Mouse (Mus musculus) embryonic facial prominence, embryonic 12.5 days (tissue): ENCODE measurements around the gene D630003M21Rik. TPM values are rescaled to one million over a fixed set of nuclear protein-coding genes. Genes with fewer than 3 reads are reported as not detected.

Source experiments
- ATAC-seq: fragments of 200-750 bp; cut with Nextera tagmentation; 2 replicates; pipeline ENCODE4 v1.8.0; 2017; ENCODE audit not compliant: insufficient number of reproducible peaks, insufficient read depth, low FRiP score, low TSS enrichment
- H3K27ac ChIP-seq: fragments of 300-500 bp; sonication (generic); 2 replicates; pipeline ENCODE4 v1.5.1; 2016; ENCODE audit warnings: mild to moderate bottlenecking
- H3K27me3 ChIP-seq: fragments of 300-500 bp; sonication (generic); 2 replicates; pipeline ENCODE4 v1.6.1; 2016; ENCODE audit warnings: mild to moderate bottlenecking, moderate library complexity
- H3K36me3 ChIP-seq: fragments of 300-500 bp; sonication (generic); 2 replicates; pipeline ENCODE4 v1.6.1; 2016; ENCODE audit warnings: mild to moderate bottlenecking
- H3K4me1 ChIP-seq: fragments of 300-500 bp; sonication (generic); 2 replicates; pipeline ENCODE4 v1.6.1; 2016
- H3K4me2 ChIP-seq: fragments of 300-500 bp; sonication (generic); replicated peaks from 2 replicates; pipeline ENCODE4 v1.6.1; 2016; ENCODE audit warnings: mild to moderate bottlenecking, moderate library complexity
- H3K4me3 ChIP-seq: fragments of 300-500 bp; sonication (generic); 2 replicates; pipeline ENCODE4 v1.5.1; 2016; ENCODE audit warnings: mild to moderate bottlenecking
- H3K9ac ChIP-seq: fragments of 300-500 bp; sonication (generic); 2 replicates; pipeline ENCODE4 v1.6.1; 2016; ENCODE audit warnings: mild to moderate bottlenecking, moderate library complexity
- H3K9me3 ChIP-seq: fragments of 300-500 bp; sonication (generic); 2 replicates; pipeline ENCODE4 v1.6.1; 2016; ENCODE audit warnings: mild to moderate bottlenecking, moderate library complexity
- WGBS: fragments of 180-500 bp; shearing (Covaris S2); methylation state at CpG from one replicate; pipeline ENCODE4 v1.1.7; 2016; 5-methylcytosine and 5-hydroxymethylcytosine counted together
- polyA plus RNA-seq: library from polyadenylated mRNA; unstranded; fragments of >200 nt; fragmentation: Nextera tagmentation; extraction: Ambion mirVana; gene quantifications from 2 replicates; pipeline ENCODE4 v1.2.1, GENCODE M21; 2016

D630003M21Rik gene
- polyA plus RNA-seq, 1 experiment from 2014 or later = 5.9 TPM

GRCm38 (mm10) chr2:158253806-158254205 lies 24.8 kb upstream of the D630003M21Rik start:
- H3K4me2 ChIP-seq = no peak overlapping the region
- ATAC-seq = no peak

GRCm38 (mm10) chr2:158250558-158250957 lies 21.5 kb upstream of the D630003M21Rik start:
- no peaks in the 10 kb centered on the region for H3K36me3 ChIP-seq
- H3K4me1 ChIP-seq = no peaks in the 10 kb centered on the region
- H3K4me2 ChIP-seq = no peak overlapping the region
- no peak overlapping the region for H3K4me3 ChIP-seq
- 74% methylated on average over 4 of the region's 4 CpGs for WGBS
- no peak overlapping the region for H3K27ac ChIP-seq
- no peaks in the 10 kb centered on the region for H3K27me3 ChIP-seq
- no peak overlapping the region for H3K9ac ChIP-seq
- no peak for ATAC-seq
- no peaks in the 10 kb centered on the region for H3K9me3 ChIP-seq

More at GRCm38 (mm10) chr2:158253806-158254205, 24.8 kb upstream of the D630003M21Rik start:
- Histone ChIP-seq H3K9ac (no peak overlapping the region), H3K27me3 (no peaks in the 10 kb centered on the region), H3K36me3 (no peaks in the 10 kb centered on the region), H3K9me3 (no peaks in the 10 kb centered on the region), H3K4me1 (peaks cover 21% of the 10 kb centered on the region), H3K4me3 (no peak overlapping the region), H3K27ac (no peak overlapping the region)
- WGBS = 73% methylated on average over 5 of the region's 5 CpGs

GRCm38 (mm10) chr2:158248318-158248717 lies 19.3 kb upstream of the D630003M21Rik start:
- H3K4me3 ChIP-seq = no peak overlapping the region
- H3K4me1 ChIP-seq = no peaks in the 10 kb centered on the region
- no peaks in the 10 kb centered on the region for H3K27me3 ChIP-seq
- no peaks in the 10 kb centered on the region for H3K9me3 ChIP-seq
- H3K9ac ChIP-seq = no peak overlapping the region
- no peak overlapping the region for H3K4me2 ChIP-seq
- no peak overlapping the region for H3K27ac ChIP-seq
- H3K36me3 ChIP-seq = no peaks in the 10 kb centered on the region
- ATAC-seq = no peak
- 71% methylated on average over 7 of the region's 7 CpGs for WGBS

- no peaks in the 10 kb centered on the region for H3K36me3 ChIP-seq
- no peaks in the 10 kb centered on the region for H3K27me3 ChIP-seq
- H3K4me3 ChIP-seq = no peak overlapping the region
- no peak for ATAC-seq
- 83% methylated on average over 6 of the region's 6 CpGs for WGBS
- no peak overlapping the region for H3K4me2 ChIP-seq
- no peaks in the 10 kb centered on the region for H3K4me1 ChIP-seq
- no peak overlapping the region for H3K9ac ChIP-seq
- no peak overlapping the region for H3K27ac ChIP-seq
- H3K9me3 ChIP-seq = no peaks in the 10 kb centered on the region
Observed at GRCm38 (mm10) chr2:158247852-158248251, 18.8 kb upstream of the D630003M21Rik start.

- Histone ChIP-seq H3K4me3 (no peak overlapping the region), H3K4me2 (no peak overlapping the region), H3K36me3 (no peaks in the 10 kb centered on the region), H3K9me3 (no peaks in the 10 kb centered on the region), H3K4me1 (no peaks in the 10 kb centered on the region), H3K27me3 (no peaks in the 10 kb centered on the region), H3K9ac (no peak overlapping the region), H3K27ac (no peak overlapping the region)
- no peak for ATAC-seq
- 69% methylated on average over 4 of the region's 4 CpGs for WGBS
Observed at GRCm38 (mm10) chr2:158245072-158245817, 16.2 kb upstream of the D630003M21Rik start.

- Histone ChIP-seq H3K4me1 (no peaks in the 10 kb centered on the region), H3K27me3 (no peaks in the 10 kb centered on the region), H3K9me3 (no peaks in the 10 kb centered on the region), H3K27ac (no peak overlapping the region), H3K4me3 (no peak overlapping the region), H3K36me3 (no peaks in the 10 kb centered on the region), H3K9ac (no peak overlapping the region), H3K4me2 (no peak overlapping the region)
- no peak for ATAC-seq
- WGBS = 70% methylated on average over 18 of the region's 18 CpGs
Observed at GRCm38 (mm10) chr2:158243129-158243870, 14.3 kb upstream of the D630003M21Rik start.

GRCm38 (mm10) chr2:158242170-158242896 lies 13.3 kb upstream of the D630003M21Rik start:
- Histone ChIP-seq H3K4me2 (no peak overlapping the region), H3K36me3 (no peaks in the 10 kb centered on the region), H3K9me3 (no peaks in the 10 kb centered on the region), H3K4me3 (no peak overlapping the region), H3K27me3 (no peaks in the 10 kb centered on the region), H3K27ac (no peak overlapping the region), H3K4me1 (no peaks in the 10 kb centered on the region), H3K9ac (no peak overlapping the region)
- ATAC-seq = no peak
- 90% methylated on average over 18 of the region's 18 CpGs for WGBS

- no peaks in the 10 kb centered on the region for H3K27me3 ChIP-seq
- H3K4me2 ChIP-seq = no peak overlapping the region
- H3K4me1 ChIP-seq = no peaks in the 10 kb centered on the region
- no peaks in the 10 kb centered on the region for H3K36me3 ChIP-seq
- no peak overlapping the region for H3K4me3 ChIP-seq
- WGBS = 72% methylated on average over 5 of the region's 5 CpGs
- ATAC-seq = no peak
- no peaks in the 10 kb centered on the region for H3K9me3 ChIP-seq
- H3K27ac ChIP-seq = no peak overlapping the region
- no peak overlapping the region for H3K9ac ChIP-seq
Observed at GRCm38 (mm10) chr2:158241126-158241738, 12.2 kb upstream of the D630003M21Rik start.

GRCm38 (mm10) chr2:158238101-158238500 lies 9.1 kb upstream of the D630003M21Rik start:
- H3K4me1 ChIP-seq = no peaks in the 10 kb centered on the region
- H3K4me3 ChIP-seq = no peak overlapping the region
- H3K27ac ChIP-seq = no peak overlapping the region
- ATAC-seq = no peak
- no peak overlapping the region for H3K4me2 ChIP-seq
- H3K27me3 ChIP-seq = no peaks in the 10 kb centered on the region
- no peak overlapping the region for H3K9ac ChIP-seq
- H3K36me3 ChIP-seq = no peaks in the 10 kb centered on the region
- 85% methylated on average over 5 of the region's 5 CpGs for WGBS
- H3K9me3 ChIP-seq = no peaks in the 10 kb centered on the region

- Histone ChIP-seq H3K27ac (no peak overlapping the region), H3K9me3 (no peaks in the 10 kb centered on the region), H3K4me1 (peaks cover 4% of the 10 kb centered on the region; the same call in 1 of the 2 replicates), H3K36me3 (no peaks in the 10 kb centered on the region), H3K4me2 (no peak overlapping the region), H3K9ac (no peak overlapping the region), H3K4me3 (no peak overlapping the region), H3K27me3 (no peaks in the 10 kb centered on the region)
- no peak for ATAC-seq
Observed at GRCm38 (mm10) chr2:158236698-158237097, 7.7 kb upstream of the D630003M21Rik start.

- Histone ChIP-seq H3K9me3 (no peaks in the 10 kb centered on the region), H3K27me3 (no peaks in the 10 kb centered on the region), H3K4me2 (no peak overlapping the region), H3K4me3 (no peak overlapping the region), H3K9ac (no peak overlapping the region), H3K4me1 (peaks cover 18% of the 10 kb centered on the region; the same call in 1 of the 2 replicates), H3K36me3 (no peaks in the 10 kb centered on the region), H3K27ac (no peak overlapping the region)
- no peak for ATAC-seq
- 74% methylated on average over 3 of the region's 3 CpGs for WGBS
Observed at GRCm38 (mm10) chr2:158233106-158233505, 4.1 kb upstream of the D630003M21Rik start.
